ENCODE assay signal across 8 mouse cellular contexts in genomic region chr9:65214778-65215493, GRCm38 (mm10). TPM values are rescaled to one million over a fixed set of nuclear protein-coding genes. Genes with fewer than 3 reads are reported as not detected.
DNase-seq lines count a peak whose midpoint lies in the region; ATAC-seq and TF ChIP-seq lines count a peak whose summit lies in the region.

No protein-coding gene starts in this region.

- TF ChIP-seq POLR2A in brain, embryonic 14.5 days (IDR thresholded peaks at IDR 0.05; ENCODE audit: borderline replicate concordance, extremely low read depth, insufficient read depth, insufficient read length, poor library complexity, severe bottlenecking), result peak; percentile 57

- H3K9me3 ChIP-seq in heart, embryonic 12.5 days (replicated peaks), result peaks cover 2% of the 10 kb centered on the region; the same call in 1 of the 2 replicates
- no peaks in the 10 kb centered on the region for H3K9me3 ChIP-seq in kidney, postnatal 0 days (replicated peaks; ENCODE audit: low read length)
- no peaks in the 10 kb centered on the region for H3K9me3 ChIP-seq in liver, embryonic 12.5 days (replicated peaks)
- H3K9me3 ChIP-seq in stomach, embryonic 14.5 days (ENCODE audit: control insufficient read depth, low read depth, low read length), result no peaks in the 10 kb centered on the region

- H3K27ac ChIP-seq in heart, embryonic 12.5 days (ENCODE audit: poor library complexity, severe bottlenecking), result peak overlapping the region; percentile 85
- peak overlapping the region; percentile 95 for H3K27ac ChIP-seq in kidney, postnatal 0 days
- H3K27ac ChIP-seq in liver, embryonic 12.5 days, result peak overlapping the region; percentile 100
- H3K27ac ChIP-seq in stomach, embryonic 14.5 days (ENCODE audit: low read length), result peak overlapping the region; percentile 75

- H3K4me3 ChIP-seq in C2C12 (ENCODE audit: insufficient read depth, poor library complexity, severe bottlenecking), result peak overlapping the region; percentile 41
- peak overlapping the region; percentile 59 for H3K4me3 ChIP-seq in heart, embryonic 12.5 days
- peak overlapping the region; percentile 59 for H3K4me3 ChIP-seq in kidney, postnatal 0 days (replicated peaks; ENCODE audit: low read depth, low read length)
- peak overlapping the region; percentile 85 for H3K4me3 ChIP-seq in liver, embryonic 12.5 days
- H3K4me3 ChIP-seq in stomach, embryonic 14.5 days (ENCODE audit: low read depth, low read length), result peak overlapping the region; percentile 56

- peaks cover 23% of the 10 kb centered on the region for H3K4me1 ChIP-seq in heart, embryonic 12.5 days (replicated peaks)
- H3K4me1 ChIP-seq in kidney, postnatal 0 days (replicated peaks; ENCODE audit: insufficient read depth, low read length), result peaks cover 16% of the 10 kb centered on the region; the same call in 1 of the 2 replicates
- peaks cover 60% of the 10 kb centered on the region for H3K4me1 ChIP-seq in liver, embryonic 12.5 days
- peaks cover 11% of the 10 kb centered on the region for H3K4me1 ChIP-seq in stomach, embryonic 14.5 days (ENCODE audit: control insufficient read depth, insufficient read depth, low read length)

- under 1% methylated on average over 58 of the region's 59 CpGs for WGBS in heart, embryonic 12.5 days
- WGBS in kidney, postnatal 0 days, result under 1% methylated on average over 56 of the region's 59 CpGs
- 0% methylated on average over 59 of the region's 59 CpGs for WGBS in liver, embryonic 12.5 days (ENCODE audit: insufficient replicate concordance)
- WGBS in stomach, embryonic 14.5 days, result 1% methylated on average over 59 of the region's 59 CpGs

- peak overlapping the region; percentile 64 for H3ac ChIP-seq in C2C12 (ENCODE audit: control insufficient read depth, insufficient read length, low read depth)

- peak; percentile 89 for DNase-seq in brain, embryonic 14.5 days (ENCODE audit: low read depth)
- peak; percentile 88 for DNase-seq in kidney, postnatal 0 days (ENCODE audit: low spot score)
- peak; percentile 87 for DNase-seq in naive thymus-derived CD4-positive, alpha-beta T cell, adult 2 months (ENCODE audit: low read depth)

- TF ChIP-seq CTCF in C2C12 (IDR thresholded peaks at IDR 0.05; ENCODE audit: control insufficient read depth, insufficient read depth, insufficient read length), result peak; percentile 32
- peak; percentile 41; the same call in 1 of the 2 replicates for TF ChIP-seq CTCF in brain, embryonic 14.5 days (IDR thresholded peaks at IDR 0.05; ENCODE audit: borderline replicate concordance, extremely low read depth, insufficient read depth, insufficient read length)
- TF ChIP-seq CTCF in kidney, postnatal 0 days (IDR thresholded peaks at IDR 0.05; ENCODE audit: low read depth), result peak; percentile 42

- H3K9ac ChIP-seq in heart, embryonic 12.5 days, result peak overlapping the region; percentile 86
- peak overlapping the region; percentile 81 for H3K9ac ChIP-seq in kidney, postnatal 0 days (ENCODE audit: low read depth, low read length)
- peak overlapping the region; percentile 98 for H3K9ac ChIP-seq in liver, embryonic 12.5 days
- peak overlapping the region; percentile 32 for H3K9ac ChIP-seq in stomach, embryonic 14.5 days (replicated peaks; ENCODE audit: low read depth, low read length)

- H3K27me3 ChIP-seq in C2C12 (ENCODE audit: control insufficient read depth, insufficient read depth, insufficient read length), result no peaks in the 10 kb centered on the region
- H3K27me3 ChIP-seq in heart, embryonic 12.5 days (replicated peaks), result no peaks in the 10 kb centered on the region
- H3K27me3 ChIP-seq in kidney, postnatal 0 days (ENCODE audit: insufficient read depth, low read length), result no peaks in the 10 kb centered on the region
- no peaks in the 10 kb centered on the region for H3K27me3 ChIP-seq in liver, embryonic 12.5 days (replicated peaks)
- H3K27me3 ChIP-seq in stomach, embryonic 14.5 days (ENCODE audit: control insufficient read depth, insufficient read depth, low read length), result no peaks in the 10 kb centered on the region; the same call in 1 of the 2 replicates

- H3K36me3 ChIP-seq in C2C12 (ENCODE audit: control insufficient read depth, insufficient read depth), result no peaks in the 10 kb centered on the region
- H3K36me3 ChIP-seq in heart, embryonic 12.5 days, result no peaks in the 10 kb centered on the region
- no peaks in the 10 kb centered on the region for H3K36me3 ChIP-seq in kidney, postnatal 0 days (ENCODE audit: insufficient read depth, low read length)
- no peaks in the 10 kb centered on the region for H3K36me3 ChIP-seq in liver, embryonic 12.5 days
- H3K36me3 ChIP-seq in stomach, embryonic 14.5 days (ENCODE audit: control insufficient read depth, insufficient read depth, low read length), result no peaks in the 10 kb centered on the region

- H3K4me2 ChIP-seq in heart, embryonic 12.5 days, result peak overlapping the region; percentile 94
- H3K4me2 ChIP-seq in kidney, postnatal 0 days (ENCODE audit: low read length), result peak overlapping the region; percentile 87
- H3K4me2 ChIP-seq in liver, embryonic 12.5 days, result peak overlapping the region; percentile 99
- peak overlapping the region; percentile 84 for H3K4me2 ChIP-seq in stomach, embryonic 14.5 days (replicated peaks; ENCODE audit: low read depth, low read length)

- ATAC-seq in erythroblast, adult 5-6 weeks (replicated peaks; ENCODE audit: low FRiP score, poor library complexity, severe bottlenecking), result peak; percentile 79
- peak; percentile 97 for ATAC-seq in heart, embryonic 12.5 days (ENCODE audit: insufficient number of reproducible peaks, low FRiP score)
- ATAC-seq in kidney, postnatal 0 days (replicated peaks; ENCODE audit: low FRiP score, low read depth), result peak; percentile 94
- peak; percentile 94 for ATAC-seq in liver, embryonic 12.5 days
- peak; percentile 89 for ATAC-seq in stomach, embryonic 14.5 days (ENCODE audit: insufficient number of reproducible peaks, insufficient read depth, low FRiP score, low read depth)

- H3K79me2 ChIP-seq in C2C12 (ENCODE audit: control insufficient read depth, insufficient read depth), result no peaks in the 10 kb centered on the region

- H3K79me3 ChIP-seq in C2C12 (ENCODE audit: low read depth), result no peaks in the 10 kb centered on the region

TF ChIP-seq in C2C12, 6 proteins besides CTCF, POLR2A, EP300 and RAD21:
- TF ChIP-seq MAX (IDR thresholded peaks at IDR 0.05) (no peak), USF1 (IDR thresholded peaks at IDR 0.05; ENCODE audit: low read depth) (no peak), FOSL1 (IDR thresholded peaks at IDR 0.05; ENCODE audit: insufficient read depth, low read length, poor library complexity, severe bottlenecking) (no peak)

RNA-seq across cellular contexts. Expression of gene Parp16, which starts 19.8 kb away (rescaled TPM):
- 2.1 TPM for polyA plus RNA-seq in C2C12 (2012; fragmentation: generic; extraction: Trizol)
- polyA plus RNA-seq in brain, embryonic 14.5 days (2012; rRNA removed), result 5.8 and 6.2 TPM in 2 replicates
- 10.2 and 13.2 TPM in 2 replicates for total RNA-seq in erythroblast, adult 5-6 weeks (2015; ENCODE audit: low replicate concordance)
- 14.5 and 15.3 TPM in 2 replicates for total RNA-seq in erythroblast, adult 5-6 weeks (2017; ENCODE audit: low replicate concordance)
- 5.0 and 5.8 TPM in 2 replicates for polyA plus RNA-seq in heart, embryonic 12.5 days (2016; fragmentation: Nextera tagmentation; extraction: Ambion mirVana)
- 8.4 and 8.6 TPM in 2 replicates for polyA plus RNA-seq in kidney, postnatal 0 days (2015; fragmentation: Nextera tagmentation; extraction: Ambion mirVana)
- polyA plus RNA-seq in liver, embryonic 12.5 days (2016; fragmentation: Nextera tagmentation; extraction: Ambion mirVana), result 7.7 and 8.6 TPM in 2 replicates
- 6.0 and 6.4 TPM in 2 replicates for polyA plus RNA-seq in stomach, embryonic 14.5 days (2014; fragmentation: Nextera tagmentation; extraction: Ambion mirVana)

RNA-seq across cellular contexts. Expression of gene Cilp, which starts 50.0 kb away (rescaled TPM):
- 0.01 TPM for polyA plus RNA-seq in C2C12 (2012; fragmentation: generic; extraction: Trizol)
- polyA plus RNA-seq in brain, embryonic 14.5 days (2012; rRNA removed), result 0.18 and 0.31 TPM in 2 replicates
- total RNA-seq in erythroblast, adult 5-6 weeks (2015; ENCODE audit: low replicate concordance), result not detected in 2 replicates
- total RNA-seq in erythroblast, adult 5-6 weeks (2017; ENCODE audit: low replicate concordance), result not detected in 2 replicates
- polyA plus RNA-seq in heart, embryonic 12.5 days (2016; fragmentation: Nextera tagmentation; extraction: Ambion mirVana), result 0.17 TPM in 1 of 2 replicates, not detected in the other
- 0.33 and 0.51 TPM in 2 replicates for polyA plus RNA-seq in kidney, postnatal 0 days (2015; fragmentation: Nextera tagmentation; extraction: Ambion mirVana)
- 0.06 TPM in 1 of 2 replicates, not detected in the other for polyA plus RNA-seq in liver, embryonic 12.5 days (2016; fragmentation: Nextera tagmentation; extraction: Ambion mirVana)
- polyA plus RNA-seq in stomach, embryonic 14.5 days (2014; fragmentation: Nextera tagmentation; extraction: Ambion mirVana), result 0.78 and 1.0 TPM in 2 replicates

Comparison
In these comparisons a context has a peak if more than half of its experiments do, and no peak if none do; other contexts are left out.
1. Peak in every context shown above with its lines: DNase-seq, ATAC-seq, H3K4me3 ChIP-seq and H3K27ac ChIP-seq.
2. H3K9ac ChIP-seq: peak in every context shown above with its lines; median percentile 98 in liver, embryonic 12.5 days; 86 in heart, embryonic 12.5 days; 81 in kidney, postnatal 0 days; 32 in stomach, embryonic 14.5 days.